In the genomic region with DNA sequence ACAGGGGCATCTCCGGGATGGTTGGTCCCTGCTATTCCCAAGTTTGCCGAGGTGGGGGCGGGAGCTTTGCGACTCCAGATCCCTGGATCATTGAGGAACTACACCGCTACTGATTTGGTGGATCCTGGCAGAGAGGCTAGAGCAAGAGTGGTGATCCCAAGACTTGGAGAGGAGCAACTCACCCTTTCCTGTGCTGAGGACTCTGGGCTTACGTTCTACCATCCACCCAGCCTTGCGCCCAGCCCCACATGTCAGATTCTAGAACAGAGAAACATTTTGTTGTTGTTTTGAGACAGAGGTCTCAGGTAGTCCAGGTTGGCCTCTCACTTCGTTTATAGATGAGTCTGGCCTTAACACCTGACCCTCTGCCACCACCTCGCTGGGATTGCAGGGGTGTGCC, we compare ENCODE assay signal across 8 mouse cellular contexts. TPM values are rescaled to one million over a fixed set of nuclear protein-coding genes. Genes with fewer than 3 reads are reported as not detected.
A peak's percentile ranks its signal among the peaks of the same experiment; 100 is the strongest.
DNase-seq lines count a peak whose midpoint lies in the region; ATAC-seq and TF ChIP-seq lines count a peak whose summit lies in the region.

No protein-coding gene starts in this region.

- no peak overlapping the region for H3K27ac ChIP-seq in neural tube, embryonic 11.5 days (ENCODE audit: low read depth, low read length)
- peak overlapping the region; percentile 37 for H3K27ac ChIP-seq in intestine, postnatal 0 days (ENCODE audit: low read depth, low read length)
- peak overlapping the region; percentile 64 for H3K27ac ChIP-seq in small intestine, adult 2 months (ENCODE audit: insufficient read depth, low read depth, low read length)

- TF ChIP-seq CTCF in intestine, postnatal 0 days (IDR thresholded peaks at IDR 0.05; ENCODE audit: low read depth) = no peak
- TF ChIP-seq CTCF in small intestine, adult 2 months (IDR thresholded peaks at IDR 0.05; ENCODE audit: extremely low read depth, insufficient read length, insufficient replicate concordance, low read depth, low read length) = no peak

- no peaks in the 10 kb centered on the region for H3K36me3 ChIP-seq in neural tube, embryonic 11.5 days (ENCODE audit: control insufficient read depth, insufficient read depth, low read length)
- H3K36me3 ChIP-seq in intestine, postnatal 0 days (ENCODE audit: control insufficient read depth, insufficient read depth) = peaks cover 24% of the 10 kb centered on the region; the same call in 1 of the 2 replicates
- peaks cover 31% of the 10 kb centered on the region for H3K36me3 ChIP-seq in small intestine, adult 2 months (ENCODE audit: control insufficient read depth, insufficient read depth, low read length)

- H3K4me1 ChIP-seq in neural tube, embryonic 11.5 days (ENCODE audit: control insufficient read depth, insufficient read depth, low read length) = peaks cover 7% of the 10 kb centered on the region; the same call in 1 of the 2 replicates
- peaks cover 5% of the 10 kb centered on the region; the same call in 1 of the 2 replicates for H3K4me1 ChIP-seq in intestine, postnatal 0 days (replicated peaks; ENCODE audit: control insufficient read depth, insufficient read depth, low read length)
- peaks cover 3% of the 10 kb centered on the region; the same call in 1 of the 2 replicates for H3K4me1 ChIP-seq in small intestine, adult 2 months (ENCODE audit: control insufficient read depth, insufficient read depth, insufficient read length, low read length)

- WGBS in neural tube, embryonic 11.5 days = 15% methylated on average over 9 of the region's 9 CpGs
- 7% methylated on average over 9 of the region's 9 CpGs for WGBS in intestine, postnatal 0 days
- 5% methylated on average over 9 of the region's 9 CpGs for WGBS in small intestine, adult 2 months

- TF ChIP-seq POLR2A in small intestine, adult 2 months (IDR thresholded peaks at IDR 0.05; ENCODE audit: low read depth, low read length) = no peak

- peak overlapping the region; percentile 99 for H3K4me2 ChIP-seq in neural tube, embryonic 11.5 days (ENCODE audit: low read depth)
- H3K4me2 ChIP-seq in intestine, postnatal 0 days (replicated peaks; ENCODE audit: low read depth) = peak overlapping the region; percentile 94

- peak; percentile 25 for DNase-seq in adrenal gland, postnatal 14 days
- no peak for DNase-seq in adrenal gland, adult 8-10 months
- peak; percentile 39 for DNase-seq in neural tube, embryonic 11.5 days (ENCODE audit: low spot score)
- no peak for DNase-seq in neural tube, embryonic 10.5 days (ENCODE audit: extremely low spot score, low spot score)
- DNase-seq in frontal cortex, postnatal 10 days (ENCODE audit: low spot score in 2 of 2) = no peak
- DNase-seq in right cerebral cortex, postnatal 25 days = no peak

- peaks cover 4% of the 10 kb centered on the region; the same call in 1 of the 2 replicates for H3K27me3 ChIP-seq in neural tube, embryonic 11.5 days (ENCODE audit: control insufficient read depth, insufficient read depth, low read length)
- H3K27me3 ChIP-seq in intestine, postnatal 0 days (replicated peaks; ENCODE audit: control insufficient read depth, insufficient read depth, low read length) = no peaks in the 10 kb centered on the region
- H3K27me3 ChIP-seq in small intestine, adult 2 months (ENCODE audit: control insufficient read depth, insufficient read depth, low read length) = no peaks in the 10 kb centered on the region

- peak; percentile 39; the same call in 1 of the 2 replicates for ATAC-seq in neural tube, embryonic 11.5 days (ENCODE audit: insufficient read depth, low FRiP score, low TSS enrichment)
- 0 out of 2 replicates have a peak, but pooled peaks have one; percentile 1 for ATAC-seq in intestine, postnatal 0 days

- H3K9ac ChIP-seq in neural tube, embryonic 11.5 days (ENCODE audit: low read length) = peak overlapping the region; percentile 62
- H3K9ac ChIP-seq in intestine, postnatal 0 days (ENCODE audit: low read depth, low read length) = peak overlapping the region; percentile 35

- no peaks in the 10 kb centered on the region for H3K9me3 ChIP-seq in neural tube, embryonic 11.5 days (ENCODE audit: control insufficient read depth, low read length)
- H3K9me3 ChIP-seq in intestine, postnatal 0 days (ENCODE audit: control insufficient read depth) = no peaks in the 10 kb centered on the region

- peak overlapping the region; percentile 55 for H3K4me3 ChIP-seq in neural tube, embryonic 11.5 days (ENCODE audit: low read depth, low read length)
- peak overlapping the region; percentile 38 for H3K4me3 ChIP-seq in intestine, postnatal 0 days (ENCODE audit: low read depth, low read length)
- peak overlapping the region; percentile 79 for H3K4me3 ChIP-seq in small intestine, adult 2 months (ENCODE audit: low read depth, low read length)

RNA-seq across cellular contexts. Expression of a gene that starts 1.0 kb away (rescaled TPM):
- total RNA-seq in adrenal gland, postnatal 14 days (2021) = 2.8 and 3.9 TPM in 2 replicates
- 1 to 10 TPM in 3 of 4 experiments, under 1 TPM in 1; 0.73 to 2.4 (median 1.7) TPM for total RNA-seq in adrenal gland, adult 8-10 months (2022)
- polyA plus RNA-seq in neural tube, embryonic 11.5 days (2014; fragmentation: Nextera tagmentation; extraction: Ambion mirVana) = 0.84 and 0.99 TPM in 2 replicates
- 1.2 and 1.3 TPM in 2 replicates for polyA plus RNA-seq in intestine, postnatal 0 days (2015; fragmentation: Nextera tagmentation; extraction: Ambion mirVana)
- polyA plus RNA-seq in small intestine, adult 2 months (2012; rRNA removed) = 5.0 and 9.2 TPM in 2 replicates

RNA-seq across cellular contexts. Expression of a gene that starts 2.9 kb away (rescaled TPM):
- total RNA-seq in adrenal gland, postnatal 14 days (2021) = 7.1 TPM in 1 of 2 replicates, not detected in the other
- total RNA-seq in adrenal gland, adult 8-10 months (2022) = 1 to 10 TPM in 3 of 4 experiments, under 1 TPM in 1; 0.98 to 2.3 (median 1.4) TPM
- not detected in 2 replicates for polyA plus RNA-seq in neural tube, embryonic 11.5 days (2014; fragmentation: Nextera tagmentation; extraction: Ambion mirVana)
- 4.0 and 5.9 TPM in 2 replicates for polyA plus RNA-seq in intestine, postnatal 0 days (2015; fragmentation: Nextera tagmentation; extraction: Ambion mirVana)
- polyA plus RNA-seq in small intestine, adult 2 months (2012; rRNA removed) = 33.7 and 56.1 TPM in 2 replicates

RNA-seq across cellular contexts. Expression of a gene that starts 9.0 kb away (rescaled TPM):
- 19.9 and 30.9 TPM in 2 replicates for total RNA-seq in adrenal gland, postnatal 14 days (2021)
- 10 to 100 TPM; 31.8 to 65.8 (median 51.1) TPM for total RNA-seq in adrenal gland, adult 8-10 months (2022)
- 17.8 and 17.9 TPM in 2 replicates for polyA plus RNA-seq in neural tube, embryonic 11.5 days (2014; fragmentation: Nextera tagmentation; extraction: Ambion mirVana)
- 60.0 and 63.6 TPM in 2 replicates for polyA plus RNA-seq in intestine, postnatal 0 days (2015; fragmentation: Nextera tagmentation; extraction: Ambion mirVana)
- 101 and 135 TPM in 2 replicates for polyA plus RNA-seq in small intestine, adult 2 months (2012; rRNA removed)

RNA-seq across cellular contexts. Expression of a gene that starts 22.8 kb away (rescaled TPM):
- 21.3 and 28.3 TPM in 2 replicates for total RNA-seq in adrenal gland, postnatal 14 days (2021)
- total RNA-seq in adrenal gland, adult 8-10 months (2022) = 10 to 100 TPM; 45.2 to 59.3 (median 46.7) TPM
- 150 and 165 TPM in 2 replicates for polyA plus RNA-seq in neural tube, embryonic 11.5 days (2014; fragmentation: Nextera tagmentation; extraction: Ambion mirVana)
- polyA plus RNA-seq in intestine, postnatal 0 days (2015; fragmentation: Nextera tagmentation; extraction: Ambion mirVana) = 28.2 and 30.1 TPM in 2 replicates
- polyA plus RNA-seq in small intestine, adult 2 months (2012; rRNA removed) = 32.1 and 193 TPM in 2 replicates

RNA-seq across cellular contexts. Expression of a gene that starts 34.9 kb away (rescaled TPM):
- total RNA-seq in adrenal gland, postnatal 14 days (2021) = not detected in 2 replicates
- total RNA-seq in adrenal gland, adult 8-10 months (2022) = not detected
- 19.0 and 19.6 TPM in 2 replicates for polyA plus RNA-seq in neural tube, embryonic 11.5 days (2014; fragmentation: Nextera tagmentation; extraction: Ambion mirVana)
- polyA plus RNA-seq in intestine, postnatal 0 days (2015; fragmentation: Nextera tagmentation; extraction: Ambion mirVana) = 0.08 and 0.09 TPM in 2 replicates
- polyA plus RNA-seq in small intestine, adult 2 months (2012; rRNA removed) = 0.18 and 0.27 TPM in 2 replicates

Comparison
In these comparisons a context has a peak if more than half of its experiments do, and no peak if none do; other contexts are left out.
1. DNase-seq: peak in adrenal gland, postnatal 14 days (single experiment) and neural tube, embryonic 11.5 days (single experiment); none in adrenal gland, adult 8-10 months (single experiment), neural tube, embryonic 10.5 days (single experiment), frontal cortex, postnatal 10 days (0 of 2) and right cerebral cortex, postnatal 25 days (single experiment).
2. Peak in every context shown above with its lines, with median percentiles within 50 percentile points of each other: H3K4me3 ChIP-seq.